Mouse (Mus musculus) stomach, postnatal 0 days (tissue): Measurements from ENCODE around the gene Csnk2b. TPM values are rescaled to one million over a fixed set of nuclear protein-coding genes. Genes with fewer than 3 reads are reported as not detected.

Source experiments
- ATAC-seq: fragments of 200-750 bp; cut with Nextera tagmentation; 2 replicates; pipeline ENCODE4 v1.8.0; 2017; ENCODE audit not compliant: low FRiP score, low TSS enrichment
- DNase-seq: peaks from one replicate; pipeline ENCODE4 v3.0.0-alpha.2; 2016; ENCODE audit warnings: low spot score
- H3K27ac ChIP-seq: fragments of 300-500 bp; sonication (generic); replicated peaks from 2 replicates; pipeline ENCODE4 v1.5.1; 2014; ENCODE audit warnings: mild to moderate bottlenecking, control low read depth
- H3K27me3 ChIP-seq: fragments of 300-500 bp; sonication (generic); 2 replicates; pipeline ENCODE4 v1.6.1; 2014; ENCODE audit warnings: low read length; ENCODE audit not compliant: control insufficient read depth, insufficient read depth
- H3K36me3 ChIP-seq: fragments of 300-500 bp; sonication (generic); 2 replicates; pipeline ENCODE4 v1.6.1; 2014; ENCODE audit warnings: low read length, mixed read lengths; ENCODE audit not compliant: control insufficient read depth, insufficient read depth
- H3K4me1 ChIP-seq: fragments of 300-500 bp; sonication (generic); replicated peaks from 2 replicates; pipeline ENCODE4 v1.6.1; 2014; ENCODE audit warnings: antibody characterized with exemption; ENCODE audit not compliant: control insufficient read depth, insufficient read depth
- H3K4me2 ChIP-seq: fragments of 300-500 bp; sonication (generic); replicated peaks from 2 replicates; pipeline ENCODE4 v1.6.1; 2014; ENCODE audit warnings: low read depth, mild to moderate bottlenecking, control low read depth, moderate library complexity
- H3K4me3 ChIP-seq: fragments of 300-500 bp; sonication (generic); 2 replicates; pipeline ENCODE4 v1.5.1; 2014; ENCODE audit warnings: low read depth, low read length, control low read depth
- H3K9ac ChIP-seq: fragments of 300-500 bp; sonication (generic); 2 replicates; pipeline ENCODE4 v1.6.1; 2014; ENCODE audit warnings: mild to moderate bottlenecking, low read length, control low read depth, mixed read lengths
- H3K9me3 ChIP-seq: fragments of 300-500 bp; sonication (generic); 2 replicates; pipeline ENCODE4 v1.6.1; 2016; ENCODE audit warnings: low read length; ENCODE audit not compliant: control insufficient read depth
- CTCF ChIP-seq: IDR thresholded peaks from 2 replicates; pipeline ENCODE4 v1.5.1; 2016; ENCODE audit warnings: antibody characterized with exemption, low read depth, mild to moderate bottlenecking, moderate library complexity
- EP300 ChIP-seq: optimal IDR thresholded peaks from 2 replicates; pipeline ENCODE3; 2016; ENCODE audit warnings: antibody characterized with exemption
- WGBS: fragments of 180-500 bp; shearing (Covaris S2); extraction: QIAGEN DNeasy Blood & Tissue Kit; methylation state at CpG from one replicate; pipeline ENCODE4 v1.1.7; 2014; 5-methylcytosine and 5-hydroxymethylcytosine counted together
- polyA plus RNA-seq: library from polyadenylated mRNA; unstranded; fragments of >200 nt; fragmentation: Nextera tagmentation; extraction: Ambion mirVana; gene quantifications from 2 replicates; pipeline ENCODE4 v1.2.1, GENCODE M21; 2015

Csnk2b gene
- polyA plus RNA-seq, 1 experiment from 2014 or later: 323 TPM

DNA sequence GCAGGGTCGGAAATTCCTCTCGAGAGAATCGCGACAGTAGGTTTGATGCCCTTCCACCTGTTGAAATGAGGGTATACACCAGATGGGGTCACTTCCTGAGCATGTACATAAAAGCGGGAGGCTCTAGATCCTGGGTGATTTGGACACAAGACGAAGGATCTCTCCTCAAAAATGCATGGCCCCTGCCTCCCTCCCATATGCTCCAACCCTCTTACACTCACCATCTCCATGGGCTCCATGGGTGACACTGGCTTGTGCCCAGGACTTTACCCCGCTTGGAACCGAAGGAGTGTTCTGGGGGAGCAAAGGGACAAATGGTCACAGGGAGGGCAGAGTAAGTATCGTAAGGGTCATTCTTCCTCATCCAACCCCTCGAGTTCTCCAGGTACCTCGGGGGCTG lies 39.6 kb upstream of the Csnk2b start:
- H3K36me3 ChIP-seq: peaks cover 50% of the 10 kb centered on the region
- TF ChIP-seq EP300 (no peak), CTCF (no peak)
- ATAC-seq: no peak
- H3K9ac ChIP-seq: no peak overlapping the region
- DNase-seq: no peak
- H3K4me1 ChIP-seq: peaks cover 5% of the 10 kb centered on the region
- H3K4me3 ChIP-seq: no peak overlapping the region
- no peak overlapping the region for H3K27ac ChIP-seq
- 78% methylated on average over 11 of the region's 11 CpGs for WGBS
- H3K4me2 ChIP-seq: no peak overlapping the region
- H3K9me3 ChIP-seq: no peaks in the 10 kb centered on the region
- no peaks in the 10 kb centered on the region for H3K27me3 ChIP-seq

DNA sequence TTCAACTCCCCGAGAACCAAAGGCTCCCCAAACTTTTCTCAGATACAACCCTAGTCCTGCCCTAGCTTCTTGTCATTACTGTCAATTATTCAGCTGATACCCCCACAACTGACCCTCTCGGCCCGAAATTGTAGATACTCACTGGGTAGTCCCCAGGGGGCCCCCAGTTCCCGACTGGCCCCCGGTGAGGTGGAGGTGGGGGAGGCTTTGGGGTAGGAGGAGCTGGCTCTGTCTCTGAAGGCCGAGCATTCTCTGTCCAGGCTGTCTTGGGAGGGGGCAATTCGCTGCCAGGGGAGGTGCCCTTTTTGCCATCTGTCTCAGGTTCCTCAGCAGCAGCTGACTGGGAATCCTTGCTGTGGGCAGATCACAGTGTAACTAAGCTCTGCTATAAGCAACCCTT lies 37.8 kb upstream of the Csnk2b start:
- peaks cover 2% of the 10 kb centered on the region; the same call in 1 of the 2 replicates for H3K4me1 ChIP-seq
- no peaks in the 10 kb centered on the region for H3K9me3 ChIP-seq
- 85% methylated on average over 7 of the region's 7 CpGs for WGBS
- DNase-seq: no peak
- H3K27me3 ChIP-seq: no peaks in the 10 kb centered on the region
- TF ChIP-seq CTCF: no peak
- TF ChIP-seq EP300: no peak
- H3K4me2 ChIP-seq: no peak overlapping the region
- ATAC-seq: no peak
- peaks cover 66% of the 10 kb centered on the region for H3K36me3 ChIP-seq
- no peak overlapping the region for H3K9ac ChIP-seq
- no peak overlapping the region for H3K27ac ChIP-seq
- no peak overlapping the region for H3K4me3 ChIP-seq

GRCm38 (mm10) chr17:35158850-35159593 lies 37.2 kb upstream of the Csnk2b start:
- Histone ChIP-seq H3K4me1 (peaks cover 2% of the 10 kb centered on the region; the same call in 1 of the 2 replicates), H3K4me3 (no peak overlapping the region), H3K36me3 (peaks cover 70% of the 10 kb centered on the region), H3K9ac (no peak overlapping the region), H3K4me2 (no peak overlapping the region), H3K9me3 (no peaks in the 10 kb centered on the region), H3K27ac (no peak overlapping the region), H3K27me3 (no peaks in the 10 kb centered on the region)
- TF ChIP-seq CTCF (no peak), EP300 (no peak)
- no peak for ATAC-seq
- WGBS: 89% methylated on average over 16 of the region's 16 CpGs
- no peak for DNase-seq

DNA sequence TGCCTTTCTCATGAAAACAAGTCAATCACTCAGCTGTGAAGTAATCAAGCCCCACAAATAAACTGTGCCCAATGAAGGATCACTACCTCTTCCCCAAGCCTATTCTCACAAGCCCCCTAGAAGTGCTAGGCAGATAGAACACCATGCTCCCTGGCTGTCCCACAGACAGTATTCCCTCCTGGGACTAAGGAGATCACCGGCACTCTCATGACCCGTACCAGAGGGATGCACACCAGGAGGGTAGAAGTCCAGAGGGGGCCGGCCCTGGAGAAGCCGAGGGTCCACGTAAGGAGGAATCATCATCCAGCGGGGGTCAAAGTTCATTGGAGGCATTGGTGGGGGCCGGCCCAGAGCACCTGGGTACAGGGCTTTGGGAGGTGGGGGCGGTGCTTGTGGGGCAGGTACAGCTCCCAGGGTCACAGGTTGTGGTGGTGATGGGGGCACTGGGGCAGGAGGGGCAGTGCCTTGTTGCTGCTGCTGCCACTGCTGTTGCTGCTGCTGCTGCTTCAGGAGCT lies 35.9 kb upstream of the Csnk2b start:
- TF ChIP-seq EP300 (no peak), CTCF (no peak)
- Histone ChIP-seq H3K9me3 (no peaks in the 10 kb centered on the region), H3K27me3 (no peaks in the 10 kb centered on the region), H3K4me1 (no peaks in the 10 kb centered on the region; the same call in 1 of the 2 replicates), H3K27ac (no peak overlapping the region), H3K4me2 (no peak overlapping the region), H3K9ac (no peak overlapping the region), H3K36me3 (peaks cover 79% of the 10 kb centered on the region), H3K4me3 (no peak overlapping the region)
- ATAC-seq: no peak
- 84% methylated on average over 8 of the region's 8 CpGs for WGBS
- DNase-seq: no peak

GRCm38 (mm10) chr17:35157254-35157653 lies 35.4 kb upstream of the Csnk2b start:
- no peak for ATAC-seq
- no peak for TF ChIP-seq EP300
- no peak for TF ChIP-seq CTCF
- 90% methylated on average over 8 of the region's 8 CpGs for WGBS

GRCm38 (mm10) chr17:35156461-35157200 lies 34.8 kb upstream of the Csnk2b start:
- TF ChIP-seq EP300: no peak
- TF ChIP-seq CTCF: no peak
- no peak overlapping the region for H3K27ac ChIP-seq
- ATAC-seq: no peak
- H3K4me2 ChIP-seq: no peak overlapping the region
- H3K9ac ChIP-seq: no peak overlapping the region
- peaks cover 83% of the 10 kb centered on the region for H3K36me3 ChIP-seq
- H3K9me3 ChIP-seq: no peaks in the 10 kb centered on the region
- H3K4me1 ChIP-seq: no peaks in the 10 kb centered on the region
- no peak overlapping the region for H3K4me3 ChIP-seq
- H3K27me3 ChIP-seq: no peaks in the 10 kb centered on the region
- WGBS: 88% methylated on average over 33 of the region's 33 CpGs
- DNase-seq: no peak

More at GRCm38 (mm10) chr17:35157254-35157653, 35.4 kb upstream of the Csnk2b start:
- no peak overlapping the region for H3K27ac ChIP-seq
- H3K27me3 ChIP-seq: no peaks in the 10 kb centered on the region
- no peak for DNase-seq
- no peaks in the 10 kb centered on the region for H3K9me3 ChIP-seq
- H3K4me3 ChIP-seq: no peak overlapping the region
- H3K36me3 ChIP-seq: peaks cover 84% of the 10 kb centered on the region
- no peaks in the 10 kb centered on the region for H3K4me1 ChIP-seq
- H3K4me2 ChIP-seq: no peak overlapping the region
- no peak overlapping the region for H3K9ac ChIP-seq
